Mouse (Mus musculus): ENCODE measurements around the gene Phlda3. TPM values are rescaled to one million over a fixed set of nuclear protein-coding genes. Genes with fewer than 3 reads are reported as not detected.

Gene Phlda3
- total RNA-seq, 2 experiments from 2014 or later = 15.0 to 16.6 TPM

DNA sequence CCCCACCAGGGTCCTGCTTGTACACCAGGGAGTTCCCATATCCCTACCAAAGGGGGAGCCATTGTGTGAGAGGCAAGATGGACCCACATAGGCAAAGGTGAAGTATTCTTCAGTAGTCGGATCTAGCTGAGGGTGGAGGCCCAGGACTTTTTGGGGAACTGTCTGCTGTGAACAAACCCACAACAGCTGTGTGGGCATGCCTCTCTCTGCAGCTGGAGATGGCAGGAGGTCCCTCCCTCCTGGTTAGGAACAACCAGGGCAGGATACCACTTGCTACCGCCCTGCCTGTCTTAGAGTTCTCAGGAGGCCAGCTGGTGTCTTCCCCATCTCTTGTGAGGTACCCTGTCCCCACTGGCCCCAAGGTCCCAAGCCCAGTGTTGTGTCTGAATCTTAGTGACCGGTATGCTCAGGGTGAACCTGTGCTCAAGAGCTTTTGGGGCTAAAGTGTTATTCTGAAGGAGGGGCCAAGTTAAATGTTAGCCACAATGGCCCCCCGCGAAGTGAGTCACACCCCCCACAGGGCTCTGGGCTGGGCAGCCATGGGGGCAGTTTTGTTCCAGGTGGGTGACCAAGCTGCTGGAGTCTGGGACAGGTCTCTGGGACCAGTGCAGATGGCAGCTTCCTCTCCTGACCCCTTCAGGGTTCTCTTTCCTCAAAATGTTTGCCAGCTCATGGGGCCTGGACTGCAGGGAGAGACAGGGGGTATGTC, 47.9 kb downstream of the Phlda3 start:
- intact Hi-C loops (cut with DNase I) = no loop called here

DNA sequence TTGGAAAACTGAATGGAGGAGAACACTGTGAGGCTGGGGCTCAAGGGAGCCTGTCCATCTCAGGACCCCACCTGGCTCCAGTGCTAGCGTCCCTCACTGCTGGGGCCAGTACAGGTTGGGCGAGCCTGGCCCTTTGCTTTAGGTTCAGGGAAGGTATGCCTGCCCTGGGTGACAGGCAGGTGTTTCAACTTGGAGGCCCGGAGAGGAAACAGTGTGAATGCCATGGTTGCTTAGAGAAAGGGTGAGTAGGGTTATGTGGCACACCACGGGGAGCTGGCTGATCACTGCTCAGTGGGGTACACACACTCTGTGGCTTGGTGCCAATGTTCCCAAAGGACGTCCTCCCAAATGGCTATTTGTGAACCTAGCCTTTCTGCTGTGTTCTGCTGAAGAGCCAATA, 48.6 kb downstream of the Phlda3 start:
- intact Hi-C loops (cut with DNase I) = no loop called here
- no peak for DNase-seq (ENCODE audit: low spot score in 2 of 2)

More for the DNA sequence above, 47.9 kb downstream of the Phlda3 start:
- no peak for DNase-seq (ENCODE audit: low spot score in 2 of 2)

DNA sequence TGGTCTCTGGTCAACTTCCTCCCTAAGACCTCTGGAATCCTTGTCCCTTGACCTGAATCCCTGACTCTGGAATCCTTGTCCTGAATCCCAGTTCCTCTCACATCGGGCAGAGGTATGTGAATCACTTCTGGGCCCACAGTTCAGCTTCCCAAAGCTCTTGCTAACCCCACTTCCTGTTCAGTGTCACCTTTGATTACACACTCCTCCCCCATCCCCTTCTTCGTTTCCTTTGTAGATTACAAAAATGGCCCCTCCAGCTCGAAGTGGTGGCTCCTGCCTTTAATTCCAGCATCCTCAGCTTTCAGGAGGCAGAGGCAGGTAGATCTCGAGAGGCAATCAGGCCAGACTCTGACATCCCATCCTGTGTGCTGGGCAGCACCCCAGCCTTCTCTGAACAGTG, 51.7 kb downstream of the Phlda3 start:
- intact Hi-C loops (cut with DNase I) = no loop called here
- no peak for DNase-seq (ENCODE audit: low spot score in 2 of 2)

DNA sequence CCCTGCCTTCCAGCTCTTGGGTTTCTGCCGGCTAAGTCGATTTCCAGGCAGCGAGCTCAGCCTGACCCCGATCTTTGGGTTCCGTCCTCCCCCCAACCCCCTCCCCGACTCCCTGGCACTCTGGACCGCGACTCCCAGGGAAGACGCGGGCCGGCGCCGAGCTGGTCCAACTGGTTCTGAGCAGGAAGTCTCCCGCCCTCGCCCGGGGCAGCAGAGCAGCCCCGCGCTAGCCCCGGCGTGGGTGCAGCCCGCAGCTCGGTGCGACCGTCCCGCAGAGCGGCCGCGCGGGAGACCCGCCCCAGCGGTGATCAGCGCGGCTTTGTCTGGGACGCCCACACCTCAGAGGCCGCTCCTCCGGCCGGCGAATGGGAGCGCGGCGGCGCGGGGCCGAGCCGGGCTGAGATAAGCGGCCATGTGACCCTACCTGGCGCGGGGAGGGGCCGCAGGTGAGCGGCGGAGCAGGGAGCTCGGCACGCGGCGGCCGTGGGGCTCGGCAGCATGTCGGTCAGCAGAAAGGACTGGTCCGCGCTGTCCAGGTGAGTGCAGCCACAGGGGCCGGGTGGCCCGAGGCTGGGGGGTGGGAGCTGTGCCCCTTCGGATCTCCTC, 52.7 kb downstream of the Phlda3 start, which contains the start of gene Lad1:
Lad1 (plus strand) TSS at position 118 of the 606 bp plus-strand sequence.
- intact Hi-C loops (cut with DNase I) = no loop called here

More for the DNA sequence above, 52.7 kb downstream of the Phlda3 start, which contains the start of gene Lad1:
- no peak for DNase-seq (ENCODE audit: low spot score in 2 of 2)

Other genes with a start within 250 kb of the Phlda3 start
- gene Nav1, start 158.8 kb upstream of the Phlda3 start, total RNA-seq (2021) = 100 to 1,000 TPM; 146 to 161 TPM
- 100 to 1,000 TPM; 133 to 136 TPM for gene Csrp1, start 46.1 kb upstream of the Phlda3 start, total RNA-seq (2021)
- 1 to 10 TPM; 2.3 to 2.5 TPM for gene Tnni1, start 13.3 kb downstream of the Phlda3 start, total RNA-seq (2021)
- gene Lad1, start 52.5 kb downstream of the Phlda3 start, total RNA-seq (2021) = under 1 TPM; 0.61 to 0.64 TPM
- gene Tnnt2, start 70.2 kb downstream of the Phlda3 start, total RNA-seq (2021) = 1 to 10 TPM; 1.8 to 3.2 TPM
- under 1 TPM; 0.13 to 0.30 TPM for gene Pkp1, start 153.1 kb downstream of the Phlda3 start, total RNA-seq (2021)
- 1 to 10 TPM; 1.8 to 2.9 TPM for gene Igfn1, start 240.2 kb downstream of the Phlda3 start, total RNA-seq (2021)
- gene Tmem9, start 242.0 kb downstream of the Phlda3 start, total RNA-seq (2021) = 10 to 100 TPM; 73.0 to 78.7 TPM

All from left cerebral cortex, postnatal 14 days (tissue).